Mouse (Mus musculus): ENCODE data around the gene Bcl2l11.

DNA sequence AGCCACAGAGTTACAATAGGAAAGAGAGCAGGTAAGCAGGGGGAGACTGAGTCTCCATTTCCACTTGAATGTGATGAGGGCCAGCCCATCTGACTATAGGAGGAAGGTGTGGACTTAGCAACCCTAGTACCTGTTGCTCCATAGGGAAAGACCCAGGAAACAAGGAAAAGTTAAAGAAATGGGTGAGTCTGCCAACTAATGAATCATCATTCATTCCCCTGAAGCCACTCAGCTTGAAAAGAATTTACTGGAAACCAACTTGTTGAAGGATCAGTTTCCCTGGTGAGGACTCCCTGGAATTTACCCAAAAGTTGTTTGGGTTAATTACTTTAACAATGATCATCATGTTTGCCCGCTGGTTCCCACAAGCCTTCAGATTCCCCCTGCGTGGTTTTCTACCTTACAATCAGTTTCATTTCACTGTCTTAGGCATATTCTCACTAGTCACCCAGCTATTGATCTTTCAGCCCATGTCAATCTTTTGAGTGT lies 84.0 kb downstream of the Bcl2l11 start:
- TF ChIP-seq CTCF (IDR thresholded peaks at IDR 0.05; ENCODE audit: borderline replicate concordance, extremely low read depth, insufficient read depth, insufficient read length) = no peak
- TF ChIP-seq POLR2A (IDR thresholded peaks at IDR 0.05; ENCODE audit: borderline replicate concordance, extremely low read depth, insufficient read depth, insufficient read length, poor library complexity, severe bottlenecking) = no peak

Data from brain, embryonic 14.5 days (tissue).